Mouse (Mus musculus): Measurements from ENCODE around the gene Nr2e1.

The Nr2e1 gene

DNA sequence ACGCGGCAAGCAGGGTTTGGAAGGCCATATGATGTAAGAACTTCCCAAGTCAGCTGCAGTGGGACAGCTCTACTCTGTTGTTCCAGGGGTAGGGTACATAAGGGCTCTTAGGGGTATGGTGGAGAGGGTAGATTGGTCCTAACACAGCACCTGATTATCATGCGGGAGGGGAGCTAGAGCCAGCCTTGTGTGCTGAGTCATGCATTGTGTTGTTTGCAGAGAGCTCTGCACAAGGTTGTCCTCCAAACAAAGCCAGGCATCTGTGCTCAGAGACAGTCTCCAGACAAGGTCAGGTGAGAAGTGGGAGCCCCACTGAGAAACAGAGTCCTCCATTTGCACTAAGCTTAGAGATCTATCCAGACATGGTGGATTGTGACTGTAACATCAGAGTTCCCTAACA lies 36.9 kb downstream of the Nr2e1 start:
- DNase-seq (ENCODE audit: low read depth, low spot score), result no peak

DNA sequence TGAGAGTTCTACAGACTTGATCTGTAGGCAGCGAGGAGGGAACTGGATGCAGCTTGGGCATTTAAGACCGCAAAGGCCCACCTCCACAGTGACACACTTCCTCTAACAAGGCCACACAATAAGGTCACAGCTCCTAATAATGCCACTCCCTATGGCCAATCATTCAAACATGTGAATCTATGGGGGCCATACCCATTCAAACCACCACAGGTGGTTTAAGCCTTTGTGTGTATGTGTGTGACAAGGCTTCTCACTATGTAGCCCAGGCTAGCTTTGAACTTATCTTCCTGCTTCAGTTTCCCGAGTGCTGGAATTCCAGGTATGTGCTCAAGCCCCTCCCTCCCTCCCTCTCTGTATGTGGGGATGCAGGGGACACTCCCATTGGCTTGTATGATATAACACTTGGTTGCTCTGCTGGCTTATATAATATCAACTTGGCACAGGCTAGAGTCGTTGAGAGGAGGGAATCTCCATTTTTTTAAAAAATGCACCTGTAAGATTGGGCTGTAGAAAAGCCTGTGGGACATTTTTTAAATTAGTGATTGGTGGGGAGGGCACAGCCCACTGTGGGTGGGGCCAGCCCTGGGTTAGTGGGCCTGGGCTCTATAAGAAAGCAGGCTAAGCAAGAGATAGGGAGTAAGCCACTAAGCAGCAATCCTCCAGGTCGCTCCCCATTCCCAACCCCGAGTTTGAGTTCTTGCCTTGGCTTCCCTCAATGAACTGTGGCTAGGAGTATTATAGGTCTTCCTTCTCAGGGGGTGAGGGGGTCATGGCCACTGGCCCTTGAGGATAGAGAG lies 37.5 kb downstream of the Nr2e1 start:
- no peak for DNase-seq (ENCODE audit: low read depth, low spot score)

DNA sequence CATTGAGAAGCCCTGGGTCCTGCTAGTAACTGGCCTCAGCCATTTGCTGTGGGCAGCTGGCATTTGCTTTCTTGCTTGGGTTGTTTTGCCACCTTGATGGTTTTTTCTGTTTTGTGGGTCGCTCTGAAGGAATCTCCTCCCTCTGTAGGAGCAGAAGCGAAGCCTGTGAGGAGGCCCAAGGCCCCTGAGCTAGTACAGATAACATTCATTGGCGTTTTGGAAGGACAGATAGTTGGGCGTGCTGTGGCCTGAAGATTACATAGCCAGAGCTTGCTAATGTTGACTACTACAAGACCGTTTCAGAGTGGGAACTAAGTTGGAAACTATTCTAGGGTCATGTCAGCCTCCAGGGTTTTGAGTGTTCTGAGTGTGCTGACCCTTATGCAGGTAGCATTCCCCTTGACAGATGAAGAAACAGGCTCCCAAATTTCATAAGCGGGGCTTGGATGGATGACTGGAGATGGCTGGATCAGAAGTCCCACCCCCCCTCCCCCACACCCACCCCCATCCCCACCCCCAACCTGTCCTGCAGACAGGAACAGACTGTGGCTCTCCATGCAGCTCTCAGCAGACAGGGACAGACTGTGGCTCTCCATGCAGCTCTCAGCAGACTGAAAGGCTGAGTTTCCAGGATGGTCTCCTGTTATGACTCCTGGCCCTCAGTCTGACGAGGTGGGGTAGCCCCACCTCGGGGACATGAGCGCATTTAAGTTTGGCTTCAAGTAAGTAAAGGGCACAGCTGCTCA lies 45.7 kb downstream of the Nr2e1 start:
- DNase-seq (ENCODE audit: low read depth, low spot score), result no peak

DNA sequence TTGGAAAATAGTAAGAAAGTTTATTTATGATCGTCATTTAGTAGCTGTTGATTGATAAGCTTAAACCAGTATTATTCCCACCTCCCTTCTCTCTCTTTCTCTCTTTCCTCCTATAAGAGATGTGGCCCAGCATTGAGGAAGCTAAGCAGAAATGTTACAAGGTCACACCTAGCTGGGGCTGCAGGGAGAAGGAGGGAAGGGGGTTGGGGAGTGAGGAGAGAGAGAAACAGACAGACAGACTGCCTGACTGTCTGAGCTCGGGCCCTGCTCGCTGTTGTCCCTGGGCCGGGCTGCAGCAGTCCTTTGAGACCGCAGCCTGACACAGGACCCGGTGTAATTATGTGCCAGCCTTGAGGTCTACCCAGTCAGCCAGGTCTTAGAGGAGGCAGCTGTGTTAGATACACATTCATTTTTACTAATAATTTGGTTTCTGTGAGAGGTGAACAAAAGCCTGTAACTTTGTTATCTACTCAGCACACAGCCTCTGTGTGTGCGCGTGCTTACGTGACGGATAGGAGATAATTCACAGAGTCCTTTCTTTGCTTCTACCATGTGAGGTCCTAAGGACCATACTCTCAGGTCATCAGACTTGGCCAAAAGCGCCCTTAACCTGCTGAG lies 49.5 kb downstream of the Nr2e1 start:
- no peak for DNase-seq (ENCODE audit: low read depth, low spot score)

DNA sequence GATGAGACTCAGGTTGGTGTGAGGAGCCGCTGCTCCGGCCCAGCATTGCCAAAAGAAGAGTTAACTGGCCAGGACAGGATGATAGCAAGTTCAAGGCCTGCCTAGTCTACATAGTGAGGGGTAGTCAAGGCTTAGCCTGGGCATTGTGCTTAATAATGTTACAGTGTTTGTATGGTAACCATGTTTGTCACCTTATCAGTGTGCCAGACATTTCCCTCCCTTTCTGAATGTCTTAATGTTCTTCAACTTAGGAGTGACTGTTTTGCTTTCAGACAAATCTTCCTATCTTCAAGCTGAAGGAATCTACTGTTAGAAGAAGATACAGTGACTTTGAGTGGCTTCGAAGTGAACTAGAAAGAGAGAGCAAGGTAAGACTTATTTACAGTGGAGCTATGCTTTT lies 57.8 kb downstream of the Nr2e1 start:
- no peak for DNase-seq (ENCODE audit: low read depth, low spot score)

DNA sequence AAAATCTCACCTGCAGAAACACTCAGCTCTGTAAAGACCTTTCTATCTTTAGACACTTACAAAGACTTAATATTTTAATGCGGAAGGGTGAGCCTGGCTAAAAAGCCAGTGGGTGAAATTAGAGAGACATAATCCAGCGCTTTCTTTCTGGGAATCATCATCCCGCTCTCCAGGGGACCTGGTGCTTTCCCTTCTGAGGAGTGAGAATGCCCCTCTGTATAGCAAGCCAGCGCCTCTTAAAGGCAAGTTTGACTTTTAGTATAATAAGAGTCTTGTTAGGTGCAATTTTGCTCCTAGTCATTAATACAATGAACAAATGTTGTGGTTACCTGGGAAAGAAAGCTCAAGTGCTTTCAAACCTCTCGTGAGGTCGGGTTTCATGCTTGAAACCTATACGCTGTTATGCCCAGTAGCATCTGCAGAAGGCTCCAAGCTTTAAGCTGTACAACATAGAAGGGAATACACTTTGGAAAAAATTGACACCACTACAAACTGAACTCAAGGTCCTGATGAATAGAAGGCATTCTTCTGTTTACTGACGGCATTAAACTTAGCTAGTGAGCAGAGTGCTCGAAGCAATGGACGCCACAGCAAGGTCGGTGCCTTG lies 59.8 kb downstream of the Nr2e1 start:
- no peak for DNase-seq (ENCODE audit: low read depth, low spot score)

DNA sequence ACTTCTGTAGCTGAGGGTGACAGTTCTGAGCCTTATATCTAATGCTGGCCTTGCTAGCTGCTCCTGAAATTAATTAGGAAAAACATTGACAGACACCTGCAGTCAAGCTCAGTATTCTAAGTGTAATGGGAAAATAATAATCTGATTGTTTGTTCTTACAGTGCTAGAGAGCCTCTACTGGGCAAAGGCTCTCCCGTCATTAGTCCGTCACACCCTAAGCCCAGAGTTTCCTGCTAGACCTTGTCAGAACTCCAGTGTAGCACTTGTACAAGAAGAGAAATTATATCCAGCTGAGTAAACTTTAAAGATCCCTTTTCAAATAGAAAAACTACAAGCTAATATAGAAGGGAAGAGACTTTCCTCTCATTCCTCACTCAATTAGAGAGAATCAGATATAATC lies 60.5 kb downstream of the Nr2e1 start:
- DNase-seq (ENCODE audit: low read depth, low spot score), result no peak

DNA sequence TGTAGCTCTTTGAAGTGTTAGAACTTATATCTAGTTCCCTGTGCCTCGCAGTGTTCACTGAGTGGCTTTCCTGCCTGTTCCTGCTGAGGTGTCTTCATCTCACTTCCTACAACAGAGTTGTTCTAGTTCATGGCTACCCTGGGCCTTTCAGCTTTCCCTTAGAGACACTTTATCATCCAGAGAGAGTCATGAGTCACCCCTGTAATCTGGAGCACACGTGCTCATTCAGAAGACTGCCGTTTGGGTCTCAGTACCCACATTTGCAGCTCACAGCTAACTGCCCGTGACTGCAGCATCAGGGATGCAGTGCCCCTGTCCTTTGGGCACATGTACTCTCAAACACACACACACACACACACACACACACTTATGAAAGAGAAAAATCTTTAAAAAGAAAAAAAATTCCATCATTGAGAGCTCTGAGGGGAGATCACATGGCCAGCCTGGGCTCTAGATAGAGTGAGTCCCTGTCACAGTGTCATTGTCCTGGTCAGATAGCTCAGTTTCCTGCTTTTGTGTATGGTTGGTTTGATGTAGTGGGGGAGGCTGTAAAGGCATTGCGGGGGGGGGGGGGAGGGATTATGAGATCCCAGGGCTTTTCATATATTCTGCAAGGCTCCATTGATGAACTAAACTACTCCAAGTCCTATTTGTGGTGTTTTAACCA lies 62.0 kb downstream of the Nr2e1 start:
- DNase-seq (ENCODE audit: low read depth, low spot score), result no peak

DNA sequence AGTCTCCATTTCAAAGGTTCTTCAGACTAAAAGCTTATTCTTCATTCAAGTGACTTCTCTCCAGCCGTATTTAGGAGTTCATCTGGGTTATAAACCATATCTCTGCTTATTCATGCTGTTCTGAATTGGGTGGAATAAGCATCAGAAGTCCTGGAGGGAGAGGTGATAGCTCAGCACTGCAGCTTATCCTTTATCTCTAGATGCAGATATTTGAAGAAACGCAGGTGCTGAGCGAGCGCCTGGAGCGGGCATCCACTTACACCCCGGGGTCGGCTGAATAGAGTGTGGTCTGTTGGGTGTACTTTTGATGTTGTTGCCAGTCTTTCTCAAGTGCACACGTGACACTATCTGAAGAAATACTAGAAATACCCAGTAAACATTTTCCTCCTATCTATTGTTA lies 65.1 kb downstream of the Nr2e1 start:
- DNase-seq (ENCODE audit: low read depth, low spot score), result no peak

DNA sequence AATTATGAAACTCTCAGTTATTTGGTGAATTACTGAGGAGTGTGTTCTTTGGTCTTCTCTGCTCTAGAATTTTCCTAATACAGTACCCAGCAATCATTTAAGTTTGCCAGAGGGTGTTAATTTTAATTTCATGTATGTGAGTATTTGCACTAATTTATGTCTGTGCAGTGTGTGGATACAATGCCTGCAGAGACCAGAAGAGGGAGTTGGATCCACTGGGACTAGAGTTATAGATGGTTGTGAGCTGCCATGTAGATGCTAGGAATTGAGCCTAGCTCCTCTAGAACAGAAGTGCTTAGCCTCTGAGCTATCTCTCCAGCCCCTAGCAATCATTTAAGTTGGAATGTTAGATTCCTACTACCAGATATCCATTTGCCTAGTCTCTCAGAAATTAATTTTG lies 69.3 kb downstream of the Nr2e1 start:
- no peak for DNase-seq (ENCODE audit: low read depth, low spot score)

Measured in retina, postnatal 7 days (tissue).